12 mouse cellular contexts compared by ENCODE assay signal in genomic region chr1:153288010-153288409, GRCm38 (mm10). TPM values are rescaled to one million over a fixed set of nuclear protein-coding genes. Genes with fewer than 3 reads are reported as not detected.
A peak's percentile ranks its signal among the peaks of the same experiment; 100 is the strongest.
DNase-seq lines count a peak whose midpoint lies in the region; ATAC-seq lines count a peak whose summit lies in the region.
"Had no signal": no experiment of that assay in that cellular context is flagged by ENCODE, and none has a peak within 500 bp of the region (broad histone marks: within the 10 kb centered on the region; RNA-seq: fewer than 3 reads in every experiment).

No protein-coding gene starts in this region.

- no peaks in the 10 kb centered on the region for H3K27me3 ChIP-seq in heart, embryonic 12.5 days (replicated peaks)
- H3K27me3 ChIP-seq in heart, embryonic 11.5 days (ENCODE audit: control insufficient read depth, insufficient read depth, low read length): no peaks in the 10 kb centered on the region
- H3K27me3 ChIP-seq in kidney, embryonic 16.5 days (ENCODE audit: insufficient read depth, low read length): no peaks in the 10 kb centered on the region
- no peaks in the 10 kb centered on the region for H3K27me3 ChIP-seq in liver, embryonic 11.5 days (replicated peaks; ENCODE audit: control insufficient read depth, insufficient read depth, low read length)

- no peak overlapping the region for H3K9ac ChIP-seq in heart, embryonic 12.5 days
- H3K9ac ChIP-seq in heart, embryonic 11.5 days (ENCODE audit: low read depth, low read length): no peak overlapping the region
- H3K9ac ChIP-seq in kidney, embryonic 16.5 days (replicated peaks; ENCODE audit: low read length): no peak overlapping the region
- no peak overlapping the region for H3K9ac ChIP-seq in liver, embryonic 11.5 days (ENCODE audit: low read depth, low read length)

- H3K36me3 ChIP-seq in heart, embryonic 12.5 days: peaks cover 4% of the 10 kb centered on the region; the same call in 1 of the 2 replicates
- H3K36me3 ChIP-seq in heart, embryonic 11.5 days (ENCODE audit: control insufficient read depth, insufficient read depth, low read length): no peaks in the 10 kb centered on the region
- 0 out of 2 replicates have a peak, but pooled peaks cover 3% of the 10 kb centered on the region for H3K36me3 ChIP-seq in kidney, embryonic 16.5 days (ENCODE audit: insufficient read depth, low read length)
- no peaks in the 10 kb centered on the region; the same call in 1 of the 2 replicates for H3K36me3 ChIP-seq in liver, embryonic 11.5 days (ENCODE audit: control insufficient read depth, insufficient read depth, low read length)

- no peak overlapping the region for H3K4me2 ChIP-seq in heart, embryonic 12.5 days
- no peak overlapping the region for H3K4me2 ChIP-seq in heart, embryonic 11.5 days
- H3K4me2 ChIP-seq in kidney, embryonic 16.5 days (replicated peaks; ENCODE audit: low read depth, low read length): no peak overlapping the region
- H3K4me2 ChIP-seq in liver, embryonic 11.5 days: no peak overlapping the region

- H3K4me3 ChIP-seq in heart, embryonic 12.5 days: no peak overlapping the region
- no peak overlapping the region for H3K4me3 ChIP-seq in heart, embryonic 11.5 days (ENCODE audit: low read depth, low read length)
- no peak overlapping the region for H3K4me3 ChIP-seq in kidney, embryonic 16.5 days (ENCODE audit: low read length)
- H3K4me3 ChIP-seq in liver, embryonic 11.5 days (ENCODE audit: low read depth, low read length): no peak overlapping the region
- H3K4me3 ChIP-seq: heart, adult 2 months had no signal

- 72% methylated on average over 4 of the region's 4 CpGs for WGBS in heart, embryonic 12.5 days
- 74% methylated on average over 4 of the region's 4 CpGs for WGBS in heart, embryonic 11.5 days (ENCODE audit: insufficient replicate concordance)
- 57% methylated on average over 4 of the region's 4 CpGs for WGBS in kidney, embryonic 16.5 days
- 78% methylated on average over 4 of the region's 4 CpGs for WGBS in liver, embryonic 11.5 days

- peaks cover 60% of the 10 kb centered on the region for H3K4me1 ChIP-seq in heart, embryonic 12.5 days (replicated peaks)
- H3K4me1 ChIP-seq in heart, embryonic 11.5 days (ENCODE audit: control insufficient read depth, insufficient read depth, low read length): peaks cover 38% of the 10 kb centered on the region
- peaks cover 27% of the 10 kb centered on the region for H3K4me1 ChIP-seq in kidney, embryonic 16.5 days (ENCODE audit: insufficient read depth, low read length)
- H3K4me1 ChIP-seq in liver, embryonic 11.5 days (replicated peaks; ENCODE audit: control insufficient read depth, insufficient read depth, low read length): peaks cover 9% of the 10 kb centered on the region

- H3K9me3 ChIP-seq in heart, embryonic 12.5 days (replicated peaks): no peaks in the 10 kb centered on the region
- H3K9me3 ChIP-seq in heart, embryonic 11.5 days (replicated peaks; ENCODE audit: control insufficient read depth, low read length): no peaks in the 10 kb centered on the region
- no peaks in the 10 kb centered on the region for H3K9me3 ChIP-seq in kidney, embryonic 16.5 days (ENCODE audit: low read length)
- H3K9me3 ChIP-seq in liver, embryonic 11.5 days (ENCODE audit: control insufficient read depth, low read length): no peaks in the 10 kb centered on the region

- peak overlapping the region; percentile 12 for H3K27ac ChIP-seq in heart, embryonic 12.5 days (ENCODE audit: poor library complexity, severe bottlenecking)
- no peak overlapping the region for H3K27ac ChIP-seq in heart, embryonic 11.5 days (ENCODE audit: low read depth, low read length)
- no peak overlapping the region for H3K27ac ChIP-seq in kidney, embryonic 16.5 days (ENCODE audit: low read length)
- H3K27ac ChIP-seq in liver, embryonic 11.5 days (ENCODE audit: low read depth, low read length): no peak overlapping the region
- H3K27ac ChIP-seq: heart, adult 2 months; hindbrain, postnatal 0 days had no signal

- ATAC-seq in heart, embryonic 12.5 days (ENCODE audit: insufficient number of reproducible peaks, low FRiP score): no peak
- no peak for ATAC-seq in heart, embryonic 11.5 days (replicated peaks; ENCODE audit: insufficient number of reproducible peaks, low FRiP score, low TSS enrichment)
- peak; percentile 86 for ATAC-seq in neutrophil, adult 5-6 weeks (ENCODE audit: extremely low read depth, insufficient number of reproducible peaks, low FRiP score, poor library complexity, severe bottlenecking)
- no peak for ATAC-seq in kidney, embryonic 16.5 days (ENCODE audit: low FRiP score, low TSS enrichment)
- ATAC-seq in liver, embryonic 11.5 days (replicated peaks; ENCODE audit: low FRiP score): no peak
- ATAC-seq: hindbrain, postnatal 0 days had no signal

- DNase-seq in A20 (ENCODE audit: low read depth, low spot score): peak; percentile 77
- DNase-seq in ZHBTc4 (ENCODE audit: low read depth, low spot score): peak; percentile 91
- DNase-seq in urinary bladder, postnatal 10 days (ENCODE audit: low spot score): no peak
- DNase-seq in liver, embryonic 11.5 days (ENCODE audit: low spot score): no peak
- DNase-seq: adrenal gland, postnatal 25 days; cerebellum, adult 9-10 months; heart, adult 2 months had no signal

RNA-seq across cellular contexts. Expression of gene Lamc1, which starts 44.6 kb away (rescaled TPM):
- 134 and 146 TPM in 2 replicates for polyA plus RNA-seq in heart, embryonic 12.5 days (2016; fragmentation: Nextera tagmentation; extraction: Ambion mirVana)
- 87.6 and 98.2 TPM in 2 replicates for polyA plus RNA-seq in heart, embryonic 11.5 days (2014; fragmentation: Nextera tagmentation; extraction: Ambion mirVana)
- 12.2 and 13.8 TPM in 2 replicates for total RNA-seq in neutrophil, adult 5-6 weeks (2017)
- 105 and 109 TPM in 2 replicates for polyA plus RNA-seq in kidney, embryonic 16.5 days (2015; fragmentation: Nextera tagmentation; extraction: Ambion mirVana)
- polyA plus RNA-seq in liver, embryonic 11.5 days (2014; fragmentation: Nextera tagmentation; extraction: Ambion mirVana): 29.5 and 31.9 TPM in 2 replicates

Comparison
In these comparisons a context has a peak if more than half of its experiments do, and no peak if none do; other contexts are left out.
1. DNase-seq: peak in A20 (single experiment) and ZHBTc4 (single experiment); none in urinary bladder, postnatal 10 days (single experiment) and liver, embryonic 11.5 days (single experiment).